Mouse (Mus musculus): ENCODE measurements at regions not wholly inside any gene's neighbourhood (a gene's known extent, or its start where the extent isn't known, plus 50 kb on each side); places are given as distances from the start of the nearest gene placed in this dataset.

DNA sequence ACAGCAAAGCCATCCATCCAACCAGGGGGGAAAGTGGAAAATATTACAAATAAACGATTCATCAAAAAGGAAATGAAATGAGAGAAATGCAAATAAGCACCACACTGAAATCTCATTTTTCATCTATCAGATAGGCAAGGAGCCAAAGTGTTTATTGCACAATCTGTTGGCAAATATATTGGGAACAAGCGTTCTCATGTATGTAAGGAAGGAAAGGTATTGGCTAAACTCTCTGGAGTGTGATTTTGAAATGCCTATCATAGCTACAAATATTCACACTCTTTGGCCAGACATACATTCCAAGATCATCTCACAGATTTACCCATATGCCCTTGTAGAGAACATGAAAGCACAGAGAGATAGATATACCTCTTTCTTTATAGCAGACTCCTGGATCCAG, 90.6 kb upstream of the Ppp1r12a start:
- H3K4me3 ChIP-seq: no peak overlapping the region
- H3K9ac ChIP-seq: no peak overlapping the region
- peaks cover 4% of the 10 kb centered on the region for H3K4me1 ChIP-seq
- H3K27me3 ChIP-seq: no peaks in the 10 kb centered on the region
- no peaks in the 10 kb centered on the region for H3K36me3 ChIP-seq
- H3K4me2 ChIP-seq (replicated peaks): no peak overlapping the region
- no peak for ATAC-seq (ENCODE audit: low FRiP score, low read depth)
- no peaks in the 10 kb centered on the region for H3K9me3 ChIP-seq
- WGBS: 85% methylated on average over 2 of the region's 2 CpGs
- H3K27ac ChIP-seq: no peak overlapping the region

DNA sequence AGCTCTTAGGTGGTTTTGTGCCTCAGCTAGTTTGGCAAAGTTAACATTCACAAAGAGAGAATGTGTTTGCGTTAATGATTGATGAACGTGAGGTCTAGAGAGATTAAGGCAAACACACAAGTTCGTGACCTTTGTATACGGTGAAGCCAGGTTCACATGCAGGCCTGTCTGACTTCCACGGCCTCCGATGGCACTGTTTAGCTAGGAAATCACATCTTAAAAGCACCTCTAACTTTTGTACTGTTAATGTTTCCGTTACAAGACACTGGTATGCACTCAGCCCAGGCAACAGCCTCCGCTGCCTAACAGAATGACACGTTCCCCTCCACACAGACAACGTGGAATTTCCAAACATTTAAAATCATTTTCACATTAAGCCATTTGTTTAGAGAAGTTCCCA, 94.3 kb upstream of the Ppp1r12a start:
- no peaks in the 10 kb centered on the region for H3K4me1 ChIP-seq
- no peak overlapping the region for H3K4me3 ChIP-seq
- WGBS: 59% methylated on average over 10 of the region's 10 CpGs
- no peak overlapping the region for H3K27ac ChIP-seq
- no peaks in the 10 kb centered on the region for H3K27me3 ChIP-seq
- ATAC-seq (ENCODE audit: low FRiP score, low read depth): no peak
- no peak overlapping the region for H3K9ac ChIP-seq
- no peak overlapping the region for H3K4me2 ChIP-seq (replicated peaks)
- no peaks in the 10 kb centered on the region for H3K9me3 ChIP-seq
- no peaks in the 10 kb centered on the region for H3K36me3 ChIP-seq

DNA sequence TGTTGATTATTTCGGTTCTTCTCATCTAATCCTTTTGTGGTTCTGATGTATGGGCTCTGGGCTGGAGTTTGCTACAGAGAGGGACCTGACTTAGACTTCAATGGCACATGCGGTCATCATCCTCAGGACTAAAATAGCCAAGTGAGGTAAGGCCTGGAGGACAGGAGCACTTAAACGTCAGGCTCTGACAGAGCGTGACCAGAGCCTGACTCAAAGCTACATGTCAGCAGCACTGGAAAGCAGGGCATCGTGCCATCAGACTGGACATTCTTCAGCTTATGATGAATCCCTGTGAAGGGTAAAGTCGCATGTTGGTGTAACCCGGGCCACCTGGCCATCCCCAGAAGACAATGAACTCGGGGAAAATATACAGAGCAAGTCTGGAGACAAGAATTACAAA, 95.8 kb upstream of the Ppp1r12a start:
- Histone ChIP-seq H3K9ac (no peak overlapping the region), H3K4me1 (no peaks in the 10 kb centered on the region), H3K36me3 (no peaks in the 10 kb centered on the region), H3K4me2 (replicated peaks) (no peak overlapping the region), H3K9me3 (no peaks in the 10 kb centered on the region), H3K4me3 (no peak overlapping the region), H3K27me3 (no peaks in the 10 kb centered on the region), H3K27ac (no peak overlapping the region)
- no peak for ATAC-seq (ENCODE audit: low FRiP score, low read depth)
- WGBS: 80% methylated on average over 8 of the region's 8 CpGs

DNA sequence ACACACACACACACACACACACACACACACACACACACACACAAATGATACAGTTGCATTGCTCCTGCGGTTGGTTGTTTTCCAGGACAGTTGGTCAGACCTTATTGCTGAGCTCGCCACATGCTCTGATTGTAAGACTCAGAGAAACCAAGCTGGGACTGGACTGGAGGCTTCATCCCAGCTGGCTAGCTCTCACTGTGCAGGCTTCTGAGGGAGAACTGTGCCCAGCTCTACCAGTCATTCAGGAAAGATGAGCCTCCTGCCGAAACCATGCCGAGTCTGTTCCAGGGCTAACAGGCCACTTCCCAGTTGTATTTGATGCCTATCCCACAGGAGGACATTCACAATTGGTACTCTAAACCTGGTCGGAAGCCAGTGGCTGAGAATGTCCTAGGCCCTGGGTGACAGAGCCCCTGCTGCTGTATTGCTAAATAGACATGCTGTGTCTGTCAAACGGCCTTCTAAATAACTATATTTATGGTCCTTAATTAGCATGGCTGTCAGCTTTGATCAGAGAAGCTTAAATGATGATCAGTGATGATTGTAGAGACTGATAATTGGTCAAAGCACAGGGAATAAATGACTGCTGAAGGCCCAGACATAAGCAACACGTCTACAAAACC, 100.1 kb upstream of the Ppp1r12a start:
- Histone ChIP-seq H3K9ac (no peak overlapping the region), H3K4me1 (0 out of 2 replicates have a peak, but pooled peaks cover 3% of the 10 kb centered on the region), H3K27ac (no peak overlapping the region), H3K36me3 (no peaks in the 10 kb centered on the region), H3K9me3 (no peaks in the 10 kb centered on the region), H3K27me3 (no peaks in the 10 kb centered on the region), H3K4me2 (replicated peaks) (no peak overlapping the region), H3K4me3 (no peak overlapping the region)
- no peak for ATAC-seq (ENCODE audit: low FRiP score, low read depth)
- WGBS: 37% methylated on average over 7 of the region's 7 CpGs

DNA sequence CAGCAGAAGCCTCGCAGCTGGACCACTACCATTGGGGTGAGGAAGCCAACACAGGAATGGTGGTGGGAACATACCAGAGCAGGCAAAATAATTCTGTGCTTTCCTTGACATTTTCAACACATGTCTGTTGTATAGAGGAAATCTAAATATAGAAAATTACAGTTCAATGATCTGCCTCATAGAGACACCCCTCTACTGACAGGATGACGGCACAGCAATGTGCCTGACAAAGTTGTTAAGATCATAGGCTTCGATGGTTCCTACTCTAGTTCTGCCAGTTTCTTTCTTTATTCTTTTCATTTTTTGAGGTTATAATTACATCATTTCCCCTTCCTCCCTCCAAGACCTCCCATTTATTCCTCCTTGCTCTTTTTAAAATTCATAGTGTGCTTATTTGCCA, 101.4 kb upstream of the Ppp1r12a start:
- H3K27ac ChIP-seq: no peak overlapping the region
- H3K36me3 ChIP-seq: no peaks in the 10 kb centered on the region
- H3K4me1 ChIP-seq: 0 out of 2 replicates have a peak, but pooled peaks cover 3% of the 10 kb centered on the region
- no peaks in the 10 kb centered on the region for H3K9me3 ChIP-seq
- no peak overlapping the region for H3K9ac ChIP-seq
- no peak for ATAC-seq (ENCODE audit: low FRiP score, low read depth)
- no peak overlapping the region for H3K4me3 ChIP-seq
- WGBS: 78% methylated on average over 3 of the region's 3 CpGs
- H3K27me3 ChIP-seq: no peaks in the 10 kb centered on the region
- no peak overlapping the region for H3K4me2 ChIP-seq (replicated peaks)

DNA sequence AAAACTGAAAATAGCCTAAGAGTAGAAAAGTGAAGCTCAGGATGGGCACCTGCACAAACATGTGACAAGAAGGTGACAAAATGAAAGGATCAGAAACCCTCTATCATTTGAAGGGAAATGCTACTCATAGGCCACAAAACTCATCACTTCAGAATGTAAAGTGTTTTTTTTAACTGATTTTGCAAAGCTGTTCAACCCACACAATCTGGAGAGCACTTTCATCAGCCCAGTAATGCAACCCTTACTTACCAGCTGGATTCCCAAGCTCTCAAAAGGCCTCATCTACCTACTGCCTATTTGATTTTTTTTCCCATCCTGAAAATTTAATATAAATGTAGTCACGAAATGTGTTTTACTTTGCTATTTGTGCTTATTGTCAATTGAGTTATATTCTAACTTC, 110.4 kb upstream of the Ppp1r12a start:
- ATAC-seq (ENCODE audit: low FRiP score, low read depth): no peak
- no peak overlapping the region for H3K9ac ChIP-seq
- H3K4me2 ChIP-seq (replicated peaks): no peak overlapping the region
- no peaks in the 10 kb centered on the region for H3K27me3 ChIP-seq
- no peak overlapping the region for H3K27ac ChIP-seq
- 95% methylated on average over 1 of the region's 1 CpGs for WGBS
- H3K4me1 ChIP-seq: no peaks in the 10 kb centered on the region
- H3K36me3 ChIP-seq: no peaks in the 10 kb centered on the region
- no peak overlapping the region for H3K4me3 ChIP-seq
- H3K9me3 ChIP-seq: no peaks in the 10 kb centered on the region

DNA sequence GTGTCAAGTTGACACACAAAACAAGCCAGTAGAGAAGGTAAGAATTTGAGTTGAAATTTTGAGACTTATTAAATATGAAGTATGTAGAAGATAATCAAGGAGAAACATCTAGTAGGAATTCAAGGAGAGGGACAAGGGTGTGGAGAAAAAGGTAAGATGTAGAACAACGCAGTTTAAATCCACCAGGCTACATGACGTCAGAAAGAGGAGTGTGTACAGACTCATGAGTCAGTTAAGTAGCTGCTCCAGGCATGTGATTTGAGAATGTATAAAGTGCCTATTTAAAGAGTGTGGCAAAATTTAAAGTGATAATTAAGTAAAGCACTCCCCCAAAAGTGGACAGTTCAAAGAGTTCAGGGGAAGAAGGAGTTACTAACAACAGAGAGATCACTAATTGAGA, 113.6 kb upstream of the Ppp1r12a start:
- Histone ChIP-seq H3K4me1 (no peaks in the 10 kb centered on the region), H3K4me3 (no peak overlapping the region), H3K9me3 (no peaks in the 10 kb centered on the region), H3K4me2 (replicated peaks) (no peak overlapping the region), H3K9ac (no peak overlapping the region), H3K27me3 (no peaks in the 10 kb centered on the region), H3K27ac (no peak overlapping the region), H3K36me3 (no peaks in the 10 kb centered on the region)
- ATAC-seq (ENCODE audit: low FRiP score, low read depth): no peak
- 85% methylated on average over 2 of the region's 2 CpGs for WGBS

DNA sequence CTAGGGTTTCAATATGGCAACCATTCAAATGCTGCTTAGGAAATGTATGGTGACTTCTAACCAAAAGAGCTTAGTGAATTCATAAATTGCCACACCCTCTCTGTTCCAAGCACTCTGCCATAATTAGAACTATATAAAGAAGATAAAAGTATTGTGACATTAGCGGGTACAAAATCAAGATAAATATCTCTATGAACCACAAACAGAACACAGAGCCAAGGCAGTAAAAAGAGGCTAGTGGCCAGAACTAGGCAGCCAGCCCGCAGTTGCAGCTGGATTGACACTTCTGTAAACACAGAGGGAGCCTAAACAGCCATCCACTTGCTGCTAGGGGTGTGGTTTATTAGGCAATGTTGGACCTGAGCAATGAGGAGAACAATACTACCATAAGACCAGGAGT, 118.5 kb upstream of the Ppp1r12a start:
- H3K36me3 ChIP-seq: no peaks in the 10 kb centered on the region
- H3K9me3 ChIP-seq: no peaks in the 10 kb centered on the region
- ATAC-seq (ENCODE audit: low FRiP score, low read depth): no peak
- H3K4me1 ChIP-seq: no peaks in the 10 kb centered on the region
- WGBS: 35% methylated on average over 2 of the region's 2 CpGs
- H3K27me3 ChIP-seq: no peaks in the 10 kb centered on the region
- H3K4me3 ChIP-seq: no peak overlapping the region
- H3K27ac ChIP-seq: no peak overlapping the region
- H3K9ac ChIP-seq: no peak overlapping the region
- no peak overlapping the region for H3K4me2 ChIP-seq (replicated peaks)

DNA sequence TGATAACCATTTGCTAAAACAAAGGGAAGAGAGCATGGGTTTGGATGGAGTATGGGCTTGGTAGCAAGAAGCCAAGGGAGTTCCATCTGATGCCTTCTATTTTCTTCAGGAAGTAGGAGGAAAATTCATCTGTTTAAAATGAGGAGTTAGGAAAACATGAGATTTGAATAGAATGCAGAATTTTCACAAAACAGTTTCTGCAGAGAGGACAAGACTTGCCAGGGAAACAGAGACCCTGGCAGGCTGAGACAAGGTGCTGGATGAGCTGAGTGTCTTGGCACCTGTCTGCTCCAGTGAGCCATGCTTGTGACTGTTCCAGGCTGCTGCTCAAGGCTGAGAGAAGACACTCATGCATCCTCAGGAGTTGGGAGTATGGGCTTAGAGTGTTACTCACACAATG, 122.0 kb upstream of the Ppp1r12a start:
- no peaks in the 10 kb centered on the region for H3K36me3 ChIP-seq
- no peak overlapping the region for H3K9ac ChIP-seq
- H3K27ac ChIP-seq: no peak overlapping the region
- H3K4me2 ChIP-seq (replicated peaks): no peak overlapping the region
- no peaks in the 10 kb centered on the region for H3K9me3 ChIP-seq
- no peaks in the 10 kb centered on the region for H3K27me3 ChIP-seq
- H3K4me1 ChIP-seq: no peaks in the 10 kb centered on the region
- ATAC-seq (ENCODE audit: low FRiP score, low read depth): no peak
- no peak overlapping the region for H3K4me3 ChIP-seq

DNA sequence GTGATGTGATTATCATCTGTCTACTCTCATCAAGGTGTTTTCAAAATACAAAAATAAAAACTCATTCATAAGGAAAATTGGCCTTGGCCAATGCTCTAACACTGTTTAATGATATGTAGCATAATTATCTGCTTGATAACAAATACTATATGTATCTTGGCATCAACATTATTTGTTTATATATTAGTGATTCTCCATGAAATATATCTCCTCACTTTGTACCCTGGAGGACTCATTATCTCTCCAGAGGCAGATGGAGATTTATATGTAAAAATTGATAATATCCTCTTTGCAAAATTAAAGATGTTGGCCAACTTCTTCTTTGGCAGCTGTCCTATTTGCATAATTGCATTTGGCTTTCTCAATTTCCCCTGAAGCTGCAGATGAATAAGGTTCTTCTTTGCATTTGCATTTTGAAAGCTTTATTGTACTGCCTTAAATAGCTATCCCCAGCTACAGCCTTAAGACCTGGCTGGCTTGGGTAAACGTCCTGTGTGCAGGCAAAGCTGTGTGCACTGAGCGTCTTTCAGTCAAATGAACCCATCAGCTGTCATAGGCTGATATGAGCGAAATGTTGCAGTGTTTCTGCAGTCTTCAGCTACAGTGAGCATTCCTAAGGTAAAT, 124.7 kb upstream of the Otogl start:
- no peaks in the 10 kb centered on the region for H3K4me1 ChIP-seq
- 68% methylated on average over 3 of the region's 3 CpGs for WGBS
- H3K27me3 ChIP-seq: no peaks in the 10 kb centered on the region
- no peak overlapping the region for H3K9ac ChIP-seq
- no peak overlapping the region for H3K4me2 ChIP-seq (replicated peaks)
- no peak overlapping the region for H3K4me3 ChIP-seq
- no peaks in the 10 kb centered on the region for H3K36me3 ChIP-seq
- H3K27ac ChIP-seq: no peak overlapping the region
- ATAC-seq (ENCODE audit: low FRiP score, low read depth): no peak
- no peaks in the 10 kb centered on the region for H3K9me3 ChIP-seq

DNA sequence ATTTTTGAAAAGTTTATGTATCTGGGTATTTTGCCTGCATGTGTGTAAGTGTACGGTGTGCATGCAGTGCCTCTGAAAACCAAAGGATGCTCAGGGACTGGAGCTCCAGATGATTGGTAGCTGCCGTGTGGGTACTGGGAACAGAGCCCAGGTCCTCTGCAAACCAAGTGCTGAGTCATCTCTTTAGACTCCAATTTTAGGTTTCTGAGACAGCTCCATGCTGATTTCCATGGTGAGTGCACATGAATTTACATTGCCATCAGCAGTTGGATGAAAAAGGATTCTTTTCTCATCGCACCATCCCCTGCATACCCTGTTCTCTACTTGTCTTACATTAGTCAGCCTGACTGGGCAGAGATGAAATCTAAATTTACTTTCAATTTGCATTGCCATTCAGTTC, 122.1 kb upstream of the Otogl start:
- H3K9me3 ChIP-seq: no peaks in the 10 kb centered on the region
- no peaks in the 10 kb centered on the region for H3K36me3 ChIP-seq
- ATAC-seq (ENCODE audit: low FRiP score, low read depth): no peak
- H3K4me3 ChIP-seq: no peak overlapping the region
- H3K27ac ChIP-seq: no peak overlapping the region
- 93% methylated on average over 3 of the region's 3 CpGs for WGBS
- H3K4me1 ChIP-seq: no peaks in the 10 kb centered on the region
- no peak overlapping the region for H3K4me2 ChIP-seq (replicated peaks)
- H3K9ac ChIP-seq: no peak overlapping the region
- H3K27me3 ChIP-seq: no peaks in the 10 kb centered on the region

DNA sequence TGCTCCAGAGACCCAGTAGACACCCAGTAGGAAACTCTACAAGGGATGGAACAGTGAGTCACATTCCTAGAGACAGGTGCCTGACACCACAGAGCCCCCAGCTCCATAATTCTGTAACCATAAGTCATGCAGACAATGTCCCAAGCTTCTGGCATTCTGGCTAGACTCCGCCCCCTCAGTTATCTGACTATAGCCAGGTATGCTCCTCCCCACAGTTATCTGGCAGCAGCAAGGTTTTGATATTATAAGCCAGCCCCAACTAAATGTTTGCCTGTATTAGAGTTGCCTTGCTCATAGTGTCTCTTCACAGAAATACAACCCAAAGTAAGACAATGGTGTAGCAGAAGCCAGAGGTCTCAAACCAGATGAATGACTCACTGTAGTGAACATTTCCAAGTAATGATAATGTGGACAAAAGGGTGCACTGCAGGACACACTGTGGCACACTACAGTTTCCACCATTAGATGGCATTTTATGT, 121.4 kb upstream of the Otogl start:
- H3K9ac ChIP-seq: no peak overlapping the region
- no peaks in the 10 kb centered on the region for H3K27me3 ChIP-seq
- H3K9me3 ChIP-seq: no peaks in the 10 kb centered on the region
- H3K27ac ChIP-seq: no peak overlapping the region
- no peak for ATAC-seq (ENCODE audit: low FRiP score, low read depth)
- 91% methylated on average over 1 of the region's 1 CpGs for WGBS
- no peaks in the 10 kb centered on the region for H3K36me3 ChIP-seq
- H3K4me3 ChIP-seq: no peak overlapping the region
- no peaks in the 10 kb centered on the region for H3K4me1 ChIP-seq
- H3K4me2 ChIP-seq (replicated peaks): no peak overlapping the region

DNA sequence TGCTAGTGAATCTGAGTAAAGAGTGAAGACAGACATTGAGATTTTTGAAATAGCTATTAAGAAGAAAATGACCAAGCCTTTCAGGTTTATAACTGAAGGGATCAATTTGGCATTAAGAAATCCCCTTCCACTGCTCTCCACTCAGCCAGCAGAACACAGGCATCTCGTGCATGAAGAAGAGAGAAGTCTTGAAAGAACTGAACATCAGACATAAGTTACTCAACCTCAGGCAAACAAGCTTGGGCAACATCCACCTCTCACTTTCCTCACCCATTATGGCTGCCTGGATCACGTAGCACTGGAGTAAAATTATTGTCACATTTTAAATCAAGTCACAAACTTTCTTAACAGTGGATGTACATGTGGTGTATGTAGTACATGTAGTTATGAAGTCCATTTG, 115.6 kb upstream of the Otogl start:
- H3K27me3 ChIP-seq: no peaks in the 10 kb centered on the region
- no peaks in the 10 kb centered on the region for H3K9me3 ChIP-seq
- no peak overlapping the region for H3K4me2 ChIP-seq (replicated peaks)
- H3K36me3 ChIP-seq: no peaks in the 10 kb centered on the region
- H3K4me3 ChIP-seq: no peak overlapping the region
- WGBS: 64% methylated on average over 2 of the region's 2 CpGs
- ATAC-seq (ENCODE audit: low FRiP score, low read depth): no peak
- H3K4me1 ChIP-seq: no peaks in the 10 kb centered on the region
- no peak overlapping the region for H3K27ac ChIP-seq
- no peak overlapping the region for H3K9ac ChIP-seq
